ENCODE assay signal across 19 mouse cellular contexts in the genomic region with DNA sequence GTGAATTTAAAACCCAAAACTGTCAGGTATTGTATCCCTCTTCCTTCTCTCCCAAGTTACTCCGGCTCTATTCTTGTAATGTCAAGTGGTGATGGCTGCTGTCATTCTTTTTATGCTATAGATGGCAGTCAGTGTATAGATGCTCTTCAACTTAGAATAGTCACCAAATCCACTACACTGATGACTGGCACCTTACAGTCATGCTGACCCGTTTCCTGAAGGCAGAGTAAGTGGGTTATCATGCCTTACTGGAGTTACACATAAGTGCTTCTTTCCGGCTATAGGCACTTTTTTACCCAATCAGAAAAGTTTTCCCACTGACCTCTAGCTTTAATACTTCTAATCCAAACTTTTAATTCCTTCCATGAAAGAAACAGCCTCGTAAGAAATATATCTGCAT.
"Had no signal": no experiment of that assay in that cellular context is flagged by ENCODE, and none has a peak within 500 bp of the region (broad histone marks: within the 10 kb centered on the region; RNA-seq: fewer than 3 reads in every experiment).

No protein-coding gene starts in this region.

- H3K9me3 ChIP-seq: kidney, embryonic 15.5 days; liver, embryonic 15.5 days; lung, embryonic 15.5 days; midbrain, embryonic 10.5 days; midbrain, embryonic 13.5 days; neural tube, embryonic 13.5 days had no signal

- DNase-seq: kidney, postnatal 10 days; kidney, postnatal 36 days; layer of hippocampus, postnatal 36 days; lung, adult 18-20 months; lung, postnatal 10 days; lung, postnatal 36 days; retina, postnatal 1 day; right cerebral cortex, postnatal 25 days; thymus, adult 18-20 months; thymus, postnatal 36 days had no signal

- H3K4me3 ChIP-seq: kidney, embryonic 15.5 days; left cerebral cortex, adult 2 months; liver, embryonic 15.5 days; lung, embryonic 15.5 days; midbrain, embryonic 10.5 days; midbrain, embryonic 13.5 days; myocyte; neural tube, embryonic 13.5 days had no signal

- H3K4me1 ChIP-seq: kidney, embryonic 15.5 days; lung, embryonic 15.5 days had no signal

- ATAC-seq: midbrain, embryonic 13.5 days; midbrain, embryonic 16.5 days had no signal

- H3K27me3 ChIP-seq: kidney, embryonic 15.5 days; lung, embryonic 15.5 days; midbrain, embryonic 13.5 days; neural tube, embryonic 13.5 days had no signal

- H3K36me3 ChIP-seq: kidney, embryonic 15.5 days; liver, embryonic 15.5 days; lung, embryonic 15.5 days; midbrain, embryonic 10.5 days; midbrain, embryonic 13.5 days; neural tube, embryonic 13.5 days had no signal
